Mouse (Mus musculus) small intestine, adult 2 months (tissue): Measurements from ENCODE around the gene Fbxo30. TPM values are rescaled to one million over a fixed set of nuclear protein-coding genes. Genes with fewer than 3 reads are reported as not detected.

Source experiments
- H3K27ac ChIP-seq: fragments of 200-500 bp; 2 replicates; pipeline ENCODE4 v1.5.1; 2012; ENCODE audit warnings: low read depth, low read length, control low read depth, inconsistent platforms; ENCODE audit not compliant: insufficient read depth
- H3K27me3 ChIP-seq: fragments of 200-500 bp; 2 replicates; pipeline ENCODE4 v1.6.1; 2012; ENCODE audit warnings: mild to moderate bottlenecking, moderate library complexity, low read length, inconsistent platforms; ENCODE audit not compliant: control insufficient read depth, insufficient read depth
- H3K36me3 ChIP-seq: fragments of 200-500 bp; 2 replicates; pipeline ENCODE4 v1.6.1; 2012; ENCODE audit warnings: mild to moderate bottlenecking, low read length, control low read depth, inconsistent platforms; ENCODE audit not compliant: control insufficient read depth, insufficient read depth
- H3K4me1 ChIP-seq: fragments of 200-500 bp; 2 replicates; pipeline ENCODE4 v1.6.1; 2012; ENCODE audit warnings: low read length, inconsistent platforms, mixed read lengths; ENCODE audit not compliant: control insufficient read depth, insufficient read depth, insufficient read length
- H3K4me3 ChIP-seq: fragments of 200-500 bp; 2 replicates; pipeline ENCODE4 v1.5.1; 2012; ENCODE audit warnings: low read depth, mild to moderate bottlenecking, control low read depth, inconsistent platforms, low read length, moderate library complexity
- CTCF ChIP-seq: fragments of 200-500 bp; IDR thresholded peaks from 2 replicates; pipeline ENCODE4 v1.5.1; 2012; ENCODE audit warnings: low read depth, mild to moderate bottlenecking, control low read depth, inconsistent platforms, low read length, moderate library complexity, mixed read lengths; ENCODE audit not compliant: insufficient replicate concordance, insufficient read length; ENCODE audit errors: extremely low read depth
- POLR2A ChIP-seq: fragments of 200-500 bp; IDR thresholded peaks from 2 replicates; pipeline ENCODE4 v1.6.1; 2012; ENCODE audit warnings: low read depth, mild to moderate bottlenecking, control low read depth, inconsistent platforms, low read length, moderate library complexity
- WGBS: fragments of 180-500 bp; shearing (Covaris S2); methylation state at CpG from one replicate; pipeline ENCODE4 v1.1.7; 2018; 5-methylcytosine and 5-hydroxymethylcytosine counted together
- polyA plus RNA-seq: library from polyadenylated mRNA; depleted of rRNA; stranded (reverse); fragments of >200 nt; gene quantifications from 2 replicates; pipeline ENCODE4 v1.2.3, GENCODE M21; 2012; rRNA removed

Gene Fbxo30
- polyA plus RNA-seq, 1 experiment, result 0.75 TPM

- H3K4me3 ChIP-seq, result peak within 1 kb of the TSS; percentile 86
- H3K27ac ChIP-seq, result peak within 1 kb of the TSS; percentile 85
- no peaks in the 10 kb centered on the region for H3K4me1 ChIP-seq
- peak; percentile 53; the same call in 1 of the 2 replicates for TF ChIP-seq POLR2A
- no peak for TF ChIP-seq CTCF
- under 1% methylated on average over 102 of the region's 106 CpGs for WGBS
- H3K36me3 ChIP-seq, result no peaks in the 10 kb centered on the region
- no peaks in the 10 kb centered on the region for H3K27me3 ChIP-seq
Measured at GRCm38 (mm10) chr10:11343205-11344141, 62.3 kb downstream of the Fbxo30 start, which contains the start of gene Epm2a. Epm2a (plus strand) TSS chr10:11343404.

GRCm38 (mm10) chr10:11344536-11345468, 63.7 kb downstream of the Fbxo30 start:
- H3K4me1 ChIP-seq, result no peaks in the 10 kb centered on the region
- TF ChIP-seq POLR2A, result no peak
- no peaks in the 10 kb centered on the region for H3K27me3 ChIP-seq
- no peaks in the 10 kb centered on the region for H3K36me3 ChIP-seq
- no peak overlapping the region for H3K4me3 ChIP-seq
- H3K27ac ChIP-seq, result no peak overlapping the region
- 76% methylated on average over 18 of the region's 18 CpGs for WGBS

Other genes starting within 250 kb of the Fbxo30 start
- gene Grm1, start 199.0 kb upstream of the Fbxo30 start, polyA plus RNA-seq, result not detected in 2 replicates
- gene Shprh, start 131.9 kb upstream of the Fbxo30 start, polyA plus RNA-seq, result 0.25 and 0.47 TPM in 2 replicates
- gene Epm2a, start 62.1 kb downstream of the Fbxo30 start, polyA plus RNA-seq, result 1.8 and 4.4 TPM in 2 replicates